Mouse (Mus musculus): Measurements from ENCODE around the gene Cript. TPM values are rescaled to one million over a fixed set of nuclear protein-coding genes. Genes with fewer than 3 reads are reported as not detected.

Gene Cript
- total and polyA plus RNA-seq, 3 experiments, result 18.4 to 43.1 (median 34.8) TPM

GRCm38 (mm10) chr17:87036141-87037073 is 11.1 kb downstream of the Cript start:
- dilution Hi-C loops (cut with MboI; ENCODE audit: extremely low pct_ligation_motif_present, extremely low pct_unique_long_range_greater_than_20kb, low sequenced_read_pairs) (no loop called here), in situ Hi-C loops (cut with MboI; ENCODE audit: low pct_ligation_motif_present, low pct_unique_long_range_greater_than_20kb, low sequenced_read_pairs) (loop anchor here (10.0 to 25.0 kb wide), 2 partner anchors 538 to 549 kb away; no protein-coding TSS in a partner anchor)
- peaks cover 16 to 48% of the 10 kb centered on the region in 2 experiments for H3K36me3 ChIP-seq (replicated peaks in 1 of 2; ENCODE audit: control insufficient read depth in 1 of 2, insufficient read depth in 1 of 2, low read length in 1 of 2)
- no peak overlapping the region for H3K4me2 ChIP-seq (ENCODE audit: insufficient read depth, low read depth, poor library complexity, severe bottlenecking)
- H3K27ac ChIP-seq (ENCODE audit: insufficient read depth, low read depth), result no peak overlapping the region
- H3K4me1 ChIP-seq (ENCODE audit: control insufficient read depth in 1 of 2, insufficient read depth in 2 of 2), result no peaks in the 10 kb centered on the region
- H3K9me3 ChIP-seq (replicated peaks; ENCODE audit: low read length), result no peaks in the 10 kb centered on the region
- DNase-seq (ENCODE audit: extremely low read depth), result peak; percentile 62
- H3K9ac ChIP-seq (ENCODE audit: insufficient read depth, low read depth), result no peak overlapping the region
- no peak overlapping the region for H3K4me3 ChIP-seq (replicated peaks in 1 of 3; ENCODE audit: low read depth in 2 of 3, low read length in 2 of 3, poor library complexity in 1 of 3)
- no peaks in the 10 kb centered on the region for H3K27me3 ChIP-seq (replicated peaks)
- TF ChIP-seq SIN3A (IDR thresholded peaks at IDR 0.05; ENCODE audit: low read length) (no peak), SMC3 (IDR thresholded peaks at IDR 0.05; ENCODE audit: low read depth, low read length) (peak; percentile 81), UBTF (IDR thresholded peaks at IDR 0.05; ENCODE audit: low read depth, low read length) (no peak), USF2 (conservative IDR thresholded peaks at IDR 0.05; ENCODE audit: low read depth, low read length) (no peak), IRF4 (IDR thresholded peaks at IDR 0.05; ENCODE audit: low read depth, low read length) (peak; percentile 20; the same call in 1 of the 2 replicates), ZC3H11A (IDR thresholded peaks at IDR 0.05; ENCODE audit: low read depth, low read length) (peak; percentile 9; the same call in 1 of the 2 replicates), RAD21 (IDR thresholded peaks at IDR 0.05; ENCODE audit: low read depth, low read length) (peak; percentile 67), CTCF (conservative IDR thresholded peaks at IDR 0.05 in 1 of 2, IDR thresholded peaks at IDR 0.05 in 1 of 2; ENCODE audit: low read depth in 2 of 2, low read length in 2 of 2) (peak; percentile 65 to 77), MAFK (IDR thresholded peaks at IDR 0.05; ENCODE audit: insufficient replicate concordance, low read length) (peak; percentile 21; the same call in 1 of the 2 replicates)
- H3K79me2 ChIP-seq (replicated peaks; ENCODE audit: control insufficient read depth, extremely low read depth, insufficient read depth, poor library complexity, severe bottlenecking), result no peaks in the 10 kb centered on the region

- no peaks in the 10 kb centered on the region for H3K9me3 ChIP-seq (replicated peaks; ENCODE audit: low read length)
- H3K9ac ChIP-seq (ENCODE audit: insufficient read depth, low read depth), result no peak overlapping the region
- H3K4me3 ChIP-seq (replicated peaks in 1 of 3; ENCODE audit: low read depth in 2 of 3, low read length in 2 of 3, poor library complexity in 1 of 3), result no peak overlapping the region
- no peaks in the 10 kb centered on the region for H3K4me1 ChIP-seq (ENCODE audit: control insufficient read depth in 1 of 2, insufficient read depth in 2 of 2)
- H3K4me2 ChIP-seq (ENCODE audit: insufficient read depth, low read depth, poor library complexity, severe bottlenecking), result no peak overlapping the region
- peaks cover 16 to 34% of the 10 kb centered on the region in 2 experiments for H3K36me3 ChIP-seq (replicated peaks in 1 of 2; ENCODE audit: control insufficient read depth in 1 of 2, insufficient read depth in 1 of 2, low read length in 1 of 2)
- no peak for DNase-seq (ENCODE audit: extremely low read depth)
- dilution Hi-C loops (cut with MboI; ENCODE audit: extremely low pct_ligation_motif_present, extremely low pct_unique_long_range_greater_than_20kb, low sequenced_read_pairs), result no loop called here
- TF ChIP-seq CHD2 (IDR thresholded peaks at IDR 0.05; ENCODE audit: low read length) (no peak), CTCF (conservative IDR thresholded peaks at IDR 0.05 in 1 of 2, IDR thresholded peaks at IDR 0.05 in 1 of 2; ENCODE audit: low read depth in 2 of 2, low read length in 2 of 2) (no peak), ZMIZ1 (IDR thresholded peaks at IDR 0.05; ENCODE audit: low read depth, low read length) (no peak), NELFE (IDR thresholded peaks at IDR 0.05; ENCODE audit: low read depth, low read length) (no peak), PAX5 (IDR thresholded peaks at IDR 0.05; ENCODE audit: low read length) (no peak), ETS1 (conservative IDR thresholded peaks at IDR 0.05; ENCODE audit: low read depth, low read length) (no peak), POLR2AphosphoS2 (IDR thresholded peaks at IDR 0.05; ENCODE audit: low read depth, low read length) (no peak), SMC3 (IDR thresholded peaks at IDR 0.05; ENCODE audit: low read depth, low read length) (no peak), RCOR1 (conservative IDR thresholded peaks at IDR 0.05; ENCODE audit: low read depth, low read length) (no peak), ZKSCAN1 (IDR thresholded peaks at IDR 0.05; ENCODE audit: borderline replicate concordance, low read depth, low read length) (no peak), TCF12 (IDR thresholded peaks at IDR 0.05; ENCODE audit: low read depth, low read length) (no peak)
- in situ Hi-C loops (cut with MboI; ENCODE audit: low pct_ligation_motif_present, low pct_unique_long_range_greater_than_20kb, low sequenced_read_pairs), result loop anchor here (10.0 to 25.0 kb wide), 2 partner anchors 536 to 551 kb away; no protein-coding TSS in a partner anchor
- H3K79me2 ChIP-seq (replicated peaks; ENCODE audit: control insufficient read depth, extremely low read depth, insufficient read depth, poor library complexity, severe bottlenecking), result no peaks in the 10 kb centered on the region
- no peaks in the 10 kb centered on the region for H3K27me3 ChIP-seq (replicated peaks)
- H3K27ac ChIP-seq (ENCODE audit: insufficient read depth, low read depth), result no peak overlapping the region
These were observed 13.1 kb downstream of the Cript start for GRCm38 (mm10) chr17:87038496-87038895.
